Mouse (Mus musculus) C2C12 (cell line): ENCODE measurements around the gene Tmem135.

ENCODE experiments used
- CEBPB ChIP-seq: IDR thresholded peaks from one replicate; pipeline ENCODE4 v1.6.1; 2011; ENCODE audit warnings: low read depth, mild to moderate bottlenecking, control low read depth, moderate library complexity
- CTCF ChIP-seq: IDR thresholded peaks from one replicate; pipeline ENCODE4 v1.5.1; 2011; ENCODE audit not compliant: control insufficient read depth, insufficient read depth, insufficient read length
- MAX ChIP-seq: IDR thresholded peaks from one replicate; pipeline ENCODE4 v1.6.1; 2011; ENCODE audit warnings: mild to moderate bottlenecking, control low read depth
- MYOG ChIP-seq: IDR thresholded peaks from one replicate; pipeline ENCODE4 v1.6.1; 2011; ENCODE audit not compliant: control insufficient read depth, insufficient read length; ENCODE audit errors: extremely low read depth
- USF1 ChIP-seq: IDR thresholded peaks from one replicate; pipeline ENCODE4 v1.6.1; 2011; ENCODE audit warnings: low read depth, mild to moderate bottlenecking, control low read depth, moderate library complexity

- TF ChIP-seq CTCF (no peak), MYOG (no peak), USF1 (no peak), CEBPB (no peak), MAX (no peak)
These were observed 21.1 kb downstream of the Tmem135 start for GRCm38 (mm10) chr7:89382892-89383291.
